Mouse (Mus musculus) MEL (cell line): ENCODE data around the gene Pllp. TPM values are rescaled to one million over a fixed set of nuclear protein-coding genes. Genes with fewer than 3 reads are reported as not detected.

Experiments used
- DNase-seq: peaks from one replicate; pipeline ENCODE4 v3.0.0; 2011; ENCODE audit warnings: low read depth, low spot score
- H3K27ac ChIP-seq: 2 replicates; pipeline ENCODE4 v1.5.1; 2012; ENCODE audit warnings: low read depth, mild to moderate bottlenecking, control low read depth, low read length, moderate library complexity; ENCODE audit not compliant: control insufficient read depth
- H3K27me3 ChIP-seq, 2 experiments: fragments of 150-350 bp in 1 of 2; sonication (generic) in 1 of 2; 2 replicates each; pipeline ENCODE4 v1.6.1; 2012; ENCODE audit warnings: low read length in 2 of 2, mild to moderate bottlenecking in 2 of 2, improper control_type of control experiment in 1 of 2, moderate library complexity in 1 of 2; ENCODE audit not compliant: insufficient read depth in 2 of 2, control insufficient read depth in 1 of 2
- H3K36me3 ChIP-seq, 2 experiments: 2 replicates each; pipeline ENCODE4 v1.6.1; 2012 to 2014; ENCODE audit warnings: low read length in 2 of 2, improper control_type of control experiment in 1 of 2, inconsistent platforms in 1 of 2, mild to moderate bottlenecking in 1 of 2; ENCODE audit not compliant: insufficient read depth in 2 of 2, control insufficient read depth in 1 of 2
- H3K4me1 ChIP-seq, 2 experiments: fragments of 150-350 bp in 1 of 2; sonication (generic) in 1 of 2; 2 replicates each; pipeline ENCODE4 v1.6.1; 2012; ENCODE audit warnings: low read length in 2 of 2, improper control_type of control experiment in 1 of 2, mild to moderate bottlenecking in 1 of 2; ENCODE audit not compliant: insufficient read depth in 2 of 2, control insufficient read depth in 1 of 2
- H3K4me3 ChIP-seq, 2 experiments: fragments of 150-350 bp in 1 of 2; sonication (generic) in 1 of 2; 2 replicates each; pipeline ENCODE4 v1.5.1; 2012; ENCODE audit warnings: low read depth in 2 of 2, low read length in 2 of 2, mild to moderate bottlenecking in 2 of 2, moderate library complexity in 2 of 2, control low read depth in 1 of 2, improper control_type of control experiment in 1 of 2; ENCODE audit not compliant: control insufficient read depth in 1 of 2, insufficient read depth in 1 of 2
- H3K79me2 ChIP-seq: 2 replicates; pipeline ENCODE4 v1.6.1; 2012; ENCODE audit warnings: mild to moderate bottlenecking, low read length, moderate library complexity; ENCODE audit not compliant: control insufficient read depth, poor library complexity, insufficient read depth
- H3K9ac ChIP-seq: 2 replicates; pipeline ENCODE4 v1.6.1; 2012; ENCODE audit warnings: low read depth, mild to moderate bottlenecking, control low read depth, low read length, moderate library complexity; ENCODE audit not compliant: control insufficient read depth, poor library complexity, severe bottlenecking
- H3K9me3 ChIP-seq: fragments of 150-350 bp; sonication (generic); replicated peaks from 2 replicates; pipeline ENCODE4 v1.6.1; 2012; ENCODE audit warnings: mild to moderate bottlenecking, low read length, improper control_type of control experiment, moderate library complexity; ENCODE audit not compliant: insufficient read depth
- BHLHE40 ChIP-seq: IDR thresholded peaks from 2 replicates; pipeline ENCODE4 v1.6.1; 2012; ENCODE audit warnings: low read depth, mild to moderate bottlenecking, inconsistent platforms, low read length, improper control_type of control experiment, borderline replicate concordance
- CHD2 ChIP-seq: IDR thresholded peaks from 2 replicates; pipeline ENCODE4 v1.6.1; 2011; ENCODE audit warnings: low read length, improper control_type of control experiment
- ELF1 ChIP-seq: IDR thresholded peaks from 2 replicates; pipeline ENCODE4 v1.6.1; 2014; ENCODE audit warnings: low read depth, mild to moderate bottlenecking, inconsistent platforms, low read length, improper control_type of control experiment, moderate library complexity
- EP300 ChIP-seq, 2 experiments: IDR thresholded peaks; 2 replicates each; pipeline ENCODE4 v1.6.1; 2011; ENCODE audit warnings: improper control_type of control experiment in 2 of 2, low read length in 2 of 2, low read depth in 1 of 2, mild to moderate bottlenecking in 1 of 2
- ETS1 ChIP-seq: IDR thresholded peaks from 2 replicates; pipeline ENCODE4 v1.6.1; 2012; ENCODE audit warnings: low read depth, mild to moderate bottlenecking, inconsistent platforms, low read length, improper control_type of control experiment, moderate library complexity
- GABPA ChIP-seq: IDR thresholded peaks from 2 replicates; pipeline ENCODE4 v1.6.1; 2012; ENCODE audit warnings: low read depth, mild to moderate bottlenecking, inconsistent platforms, low read length, improper control_type of control experiment, moderate library complexity
- GATA1 ChIP-seq: IDR thresholded peaks from 2 replicates; pipeline ENCODE4 v1.6.1; 2011; ENCODE audit warnings: low read depth, low read length, improper control_type of control experiment
- JUND ChIP-seq: IDR thresholded peaks from 2 replicates; pipeline ENCODE4 v1.6.1; 2011; ENCODE audit warnings: low read depth, mild to moderate bottlenecking, improper control_type of control experiment, low read length
- KAT2A ChIP-seq: conservative IDR thresholded peaks from 2 replicates; pipeline ENCODE4 v1.6.1; 2012; ENCODE audit warnings: low read depth, low read length, improper control_type of control experiment, inconsistent platforms
- MAFK ChIP-seq: IDR thresholded peaks from 2 replicates; pipeline ENCODE4 v1.6.1; 2011; ENCODE audit warnings: low read depth, mild to moderate bottlenecking, low read length, improper control_type of control experiment, borderline replicate concordance
- MEF2A ChIP-seq: IDR thresholded peaks from 2 replicates; pipeline ENCODE4 v1.6.1; 2014; ENCODE audit warnings: low read depth, mild to moderate bottlenecking, inconsistent platforms, low read length, improper control_type of control experiment; ENCODE audit not compliant: poor library complexity, insufficient replicate concordance, severe bottlenecking; ENCODE audit errors: extremely low read depth
- MXI1 ChIP-seq: IDR thresholded peaks from 2 replicates; pipeline ENCODE4 v1.6.1; 2011; ENCODE audit warnings: mild to moderate bottlenecking, low read depth, low read length, improper control_type of control experiment
- MYC ChIP-seq: IDR thresholded peaks from 2 replicates; pipeline ENCODE4 v1.6.1; 2011; ENCODE audit warnings: low read depth, mild to moderate bottlenecking, low read length, improper control_type of control experiment, moderate library complexity
- POLR2A ChIP-seq, 2 experiments: IDR thresholded peaks; 2 replicates each; pipeline ENCODE4 v1.6.1; 2011 to 2012; ENCODE audit warnings: low read length in 2 of 2, mild to moderate bottlenecking in 2 of 2, control low read depth in 1 of 2, improper control_type of control experiment in 1 of 2, low read depth in 1 of 2, moderate library complexity in 1 of 2; ENCODE audit not compliant: control insufficient read depth in 1 of 2, insufficient read depth in 1 of 2, poor library complexity in 1 of 2
- POLR2AphosphoS5 ChIP-seq: IDR thresholded peaks from 2 replicates; pipeline ENCODE4 v1.6.1; 2012; ENCODE audit warnings: low read depth, borderline replicate concordance, mild to moderate bottlenecking, inconsistent platforms, low read length, moderate library complexity, mixed read lengths
- RCOR1 ChIP-seq: IDR thresholded peaks from 2 replicates; pipeline ENCODE4 v1.6.1; 2012; ENCODE audit warnings: low read depth, mild to moderate bottlenecking, inconsistent platforms, low read length, improper control_type of control experiment
- SIN3A ChIP-seq: IDR thresholded peaks from 2 replicates; pipeline ENCODE4 v1.6.1; 2012; ENCODE audit warnings: low read length, improper control_type of control experiment, inconsistent platforms
- SMC3 ChIP-seq: IDR thresholded peaks from 2 replicates; pipeline ENCODE4 v1.6.1; 2011; ENCODE audit warnings: low read depth, low read length, improper control_type of control experiment
- TAL1 ChIP-seq: IDR thresholded peaks from 2 replicates; pipeline ENCODE4 v1.6.1; 2012; ENCODE audit warnings: mild to moderate bottlenecking, inconsistent platforms, low read length, moderate library complexity, mixed read lengths
- TBP ChIP-seq: IDR thresholded peaks from 2 replicates; pipeline ENCODE4 v1.8.0; 2011; ENCODE audit warnings: low read depth, low read length, improper control_type of control experiment
- TCF12 ChIP-seq: IDR thresholded peaks from 2 replicates; pipeline ENCODE4 v1.6.1; 2014; ENCODE audit warnings: low read depth, mild to moderate bottlenecking, inconsistent platforms, low read length, improper control_type of control experiment, moderate library complexity
- UBTF ChIP-seq: IDR thresholded peaks from 2 replicates; pipeline ENCODE4 v1.6.1; 2012; ENCODE audit warnings: low read depth, mild to moderate bottlenecking, inconsistent platforms, low read length, improper control_type of control experiment, moderate library complexity, borderline replicate concordance; ENCODE audit not compliant: insufficient read depth
- USF1 ChIP-seq: IDR thresholded peaks from 2 replicates; pipeline ENCODE4 v1.6.1; 2014; ENCODE audit warnings: low read depth, mild to moderate bottlenecking, inconsistent platforms, low read length, improper control_type of control experiment, moderate library complexity
- ZMIZ1 ChIP-seq: IDR thresholded peaks from 2 replicates; pipeline ENCODE4 v1.6.1; 2012; ENCODE audit warnings: low read depth, mild to moderate bottlenecking, inconsistent platforms, low read length, improper control_type of control experiment, moderate library complexity
- ZNF384 ChIP-seq: IDR thresholded peaks from 2 replicates; pipeline ENCODE4 v1.6.1; 2012; ENCODE audit warnings: low read depth, mild to moderate bottlenecking, inconsistent platforms, low read length, improper control_type of control experiment
- polyA plus RNA-seq, 2 experiments: library from polyadenylated mRNA; stranded (reverse) in 1 of 2; unstranded in 1 of 2; fragments of >175 nt in 1 of 2; fragments of >200 nt in 1 of 2; gene quantifications; 2 replicates each; pipeline versions ENCODE4 v1.2.1 to v1.2.4; 2012; ENCODE audit warnings: low replicate concordance in 2 of 2, low read depth in 1 of 2; ENCODE audit not compliant: insufficient read length in 2 of 2, insufficient read depth in 1 of 2, missing spikeins in 1 of 2
- total RNA-seq: library from RNA; depleted of rRNA; stranded (reverse); fragments of 300-350 nt; gene quantifications from 2 replicates; pipeline ENCODE4 v1.2.3, GENCODE M21; 2012

Gene Pllp
- total and polyA plus RNA-seq, 3 experiments = 0.06 TPM; not detected in 2

DNA sequence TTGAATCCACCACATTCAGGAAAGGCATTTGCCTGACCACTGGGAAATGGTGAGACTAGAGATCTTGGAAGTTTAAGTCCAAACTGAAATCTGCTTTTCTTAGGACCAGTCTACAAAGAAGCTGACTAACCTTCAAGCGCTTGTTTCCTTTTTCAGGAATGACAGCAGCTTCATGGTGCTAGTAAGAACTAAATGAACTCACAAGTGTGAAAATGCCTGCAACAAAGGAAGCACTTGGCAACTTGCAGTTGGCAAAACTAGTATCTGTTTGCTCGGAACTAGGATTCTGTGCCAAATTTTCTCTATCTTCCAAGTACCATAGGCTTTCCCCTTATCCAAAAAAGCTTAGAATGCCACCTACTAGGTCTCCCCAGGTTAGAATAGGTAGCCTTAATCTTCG, 49.9 kb downstream of the Pllp start:
- H3K4me3 ChIP-seq = no peak overlapping the region
- H3K4me1 ChIP-seq = peaks cover 25% of the 10 kb centered on the region in 2 experiments
- H3K9ac ChIP-seq = no peak overlapping the region
- DNase-seq = no peak
- H3K36me3 ChIP-seq = peaks cover 15 to 54% of the 10 kb centered on the region in 2 experiments
- H3K79me2 ChIP-seq = no peaks in the 10 kb centered on the region
- no peaks in the 10 kb centered on the region for H3K9me3 ChIP-seq
- H3K27ac ChIP-seq = no peak overlapping the region; the same call in 1 of the 2 replicates
- no peaks in the 10 kb centered on the region for H3K27me3 ChIP-seq
- TF ChIP-seq POLR2A (IDR thresholded peaks at IDR 0.05; ENCODE audit: control insufficient read depth in 1 of 2, insufficient read depth in 1 of 2, low read depth in 1 of 2, low read length in 2 of 2, poor library complexity in 1 of 2) (no peak), TCF12 (no peak), ZNF384 (no peak), MEF2A (no peak), SMC3 (no peak), GABPA (no peak)

DNA sequence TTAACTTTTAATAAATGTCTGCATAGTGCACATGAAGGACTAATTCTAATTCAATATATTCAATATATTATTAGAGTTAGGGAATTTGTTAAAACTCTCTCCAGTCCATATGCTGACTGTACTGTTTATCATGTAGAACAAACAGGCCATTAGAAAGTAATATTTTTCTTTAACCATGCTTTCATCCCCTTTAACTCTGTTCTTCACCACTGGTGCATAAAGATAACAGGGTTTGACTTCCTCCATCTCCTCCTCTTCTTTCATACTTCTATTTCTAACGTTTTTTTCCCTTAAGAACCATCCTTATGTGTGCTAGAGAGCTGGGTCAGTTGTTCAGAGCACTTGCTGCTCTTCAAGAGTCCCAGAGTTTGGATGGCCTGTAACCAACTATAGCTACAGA, 50.9 kb downstream of the Pllp start:
- peak; percentile 63 for DNase-seq
- Histone ChIP-seq H3K79me2 (no peaks in the 10 kb centered on the region), H3K4me3 (no peak overlapping the region), H3K27ac (peak overlapping the region; percentile 86), H3K36me3 (peaks cover 14 to 53% of the 10 kb centered on the region in 2 experiments), H3K27me3 (no peaks in the 10 kb centered on the region), H3K4me1 (peaks cover 22 to 25% of the 10 kb centered on the region in 2 experiments), H3K9ac (peak overlapping the region; percentile 28), H3K9me3 (no peaks in the 10 kb centered on the region)
- TF ChIP-seq MAFK = peak; percentile 10; the same call in 1 of the 2 replicates
- TF ChIP-seq MYC = peak; percentile 88
- TF ChIP-seq RCOR1 = 0 out of 2 replicates have a peak, but pooled peaks have one; percentile 41
- no peak for TF ChIP-seq SMC3
- peak; percentile 65 for TF ChIP-seq ZNF384
- TF ChIP-seq EP300 (IDR thresholded peaks at IDR 0.05; ENCODE audit: low read depth in 1 of 2, low read length in 2 of 2) = peak; percentile 89
- no peak for TF ChIP-seq CHD2
- peak; percentile 49; the same call in 1 of the 2 replicates for TF ChIP-seq ETS1
- TF ChIP-seq TBP = no peak
- TF ChIP-seq BHLHE40 = no peak
- TF ChIP-seq MXI1 = peak; percentile 80
- TF ChIP-seq TCF12 = peak; percentile 80
- TF ChIP-seq ELF1 = no peak
- TF ChIP-seq JUND = no peak
- peak; percentile 94 for TF ChIP-seq GATA1
- no peak for TF ChIP-seq POLR2AphosphoS5
- TF ChIP-seq TAL1 = peak; percentile 79
- no peak for TF ChIP-seq POLR2A (IDR thresholded peaks at IDR 0.05; ENCODE audit: control insufficient read depth in 1 of 2, insufficient read depth in 1 of 2, low read depth in 1 of 2, low read length in 2 of 2, poor library complexity in 1 of 2)
- TF ChIP-seq UBTF = no peak
- TF ChIP-seq SIN3A = peak; percentile 75; the same call in 1 of the 2 replicates
- TF ChIP-seq USF1 = no peak
- TF ChIP-seq KAT2A = no peak
- no peak for TF ChIP-seq ZMIZ1
